Mouse (Mus musculus) forebrain, embryonic 14.5 days (tissue): ENCODE results near the gene Lpar3. TPM values are rescaled to one million over a fixed set of nuclear protein-coding genes. Genes with fewer than 3 reads are reported as not detected.

Source experiments
- ATAC-seq: fragments of 200-750 bp; cut with Nextera tagmentation; 2 replicates; pipeline ENCODE4 v1.8.0; 2017; ENCODE audit warnings: mild to moderate bottlenecking, moderate library complexity
- DNase-seq: peaks from one replicate; pipeline ENCODE4 v3.0.0-alpha.2; 2015; ENCODE audit warnings: low spot score
- H3K27ac ChIP-seq: fragments of 300-500 bp; sonication (generic); 2 replicates; pipeline ENCODE4 v1.5.1; 2014; ENCODE audit warnings: low read depth, mild to moderate bottlenecking, control low read depth, low read length, moderate library complexity
- H3K27me3 ChIP-seq: fragments of 300-500 bp; sonication (generic); replicated peaks from 2 replicates; pipeline ENCODE4 v1.6.1; 2014; ENCODE audit warnings: low read length, control low read depth, mixed read lengths; ENCODE audit not compliant: control insufficient read depth, insufficient read depth
- H3K36me3 ChIP-seq: fragments of 300-500 bp; sonication (generic); 2 replicates; pipeline ENCODE4 v1.6.1; 2014; ENCODE audit warnings: low read length, control low read depth; ENCODE audit not compliant: control insufficient read depth, insufficient read depth
- H3K4me1 ChIP-seq: fragments of 300-500 bp; sonication (generic); 2 replicates; pipeline ENCODE4 v1.6.1; 2014; ENCODE audit warnings: antibody characterized with exemption, low read length, control low read depth; ENCODE audit not compliant: control insufficient read depth, insufficient read depth
- H3K4me2 ChIP-seq: fragments of 300-500 bp; sonication (generic); 2 replicates; pipeline ENCODE4 v1.6.1; 2014; ENCODE audit warnings: mild to moderate bottlenecking, control low read depth, low read length
- H3K4me3 ChIP-seq: fragments of 300-500 bp; sonication (generic); 2 replicates; pipeline ENCODE4 v1.5.1; 2014; ENCODE audit warnings: low read depth, low read length, control low read depth
- H3K9ac ChIP-seq: fragments of 300-500 bp; sonication (generic); 2 replicates; pipeline ENCODE4 v1.6.1; 2014; ENCODE audit warnings: mild to moderate bottlenecking, low read length, control low read depth, moderate library complexity
- H3K9me3 ChIP-seq: fragments of 300-500 bp; sonication (generic); replicated peaks from 2 replicates; pipeline ENCODE4 v1.6.1; 2016; ENCODE audit warnings: low read length, control low read depth, mixed read lengths; ENCODE audit not compliant: control insufficient read depth
- WGBS: fragments of 180-500 bp; shearing (Covaris S2); extraction: QIAGEN DNeasy Blood & Tissue Kit; methylation state at CpG from one replicate; pipeline ENCODE4 v1.1.7; 2014; 5-methylcytosine and 5-hydroxymethylcytosine counted together
- polyA plus RNA-seq: library from polyadenylated mRNA; unstranded; fragments of >200 nt; fragmentation: Nextera tagmentation; extraction: Ambion mirVana; gene quantifications from 2 replicates; pipeline ENCODE4 v1.2.1, GENCODE M21; 2014

Lpar3 gene
- polyA plus RNA-seq, 1 experiment from 2014 or later, result 0.13 TPM

DNA sequence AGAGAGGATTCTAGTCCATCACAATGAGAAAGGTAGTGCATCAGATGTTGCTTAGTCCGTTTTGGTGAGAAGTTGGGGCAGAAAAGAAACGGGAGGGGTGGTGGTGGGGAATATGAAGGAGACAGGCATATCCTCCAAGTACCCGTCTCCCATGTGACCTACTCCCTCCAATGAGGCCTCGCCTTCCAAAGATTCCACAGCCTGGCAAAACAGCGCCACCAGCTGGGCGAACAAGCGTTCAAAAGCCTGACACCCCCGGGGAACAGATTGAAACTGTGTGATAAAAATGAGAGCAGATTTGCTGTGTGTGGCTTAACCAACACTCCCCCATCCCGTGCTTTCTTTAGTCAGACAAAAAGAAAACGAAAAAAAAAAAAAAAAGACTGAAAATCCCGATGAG is 56.7 kb downstream of the Lpar3 start:
- DNase-seq, result no peak
- Histone ChIP-seq H3K9me3 (no peaks in the 10 kb centered on the region), H3K4me1 (no peaks in the 10 kb centered on the region), H3K27ac (no peak overlapping the region), H3K4me3 (no peak overlapping the region), H3K36me3 (no peaks in the 10 kb centered on the region), H3K4me2 (no peak overlapping the region), H3K27me3 (no peaks in the 10 kb centered on the region), H3K9ac (no peak overlapping the region)
- no peak for ATAC-seq
- WGBS, result 82% methylated on average over 11 of the region's 11 CpGs

DNA sequence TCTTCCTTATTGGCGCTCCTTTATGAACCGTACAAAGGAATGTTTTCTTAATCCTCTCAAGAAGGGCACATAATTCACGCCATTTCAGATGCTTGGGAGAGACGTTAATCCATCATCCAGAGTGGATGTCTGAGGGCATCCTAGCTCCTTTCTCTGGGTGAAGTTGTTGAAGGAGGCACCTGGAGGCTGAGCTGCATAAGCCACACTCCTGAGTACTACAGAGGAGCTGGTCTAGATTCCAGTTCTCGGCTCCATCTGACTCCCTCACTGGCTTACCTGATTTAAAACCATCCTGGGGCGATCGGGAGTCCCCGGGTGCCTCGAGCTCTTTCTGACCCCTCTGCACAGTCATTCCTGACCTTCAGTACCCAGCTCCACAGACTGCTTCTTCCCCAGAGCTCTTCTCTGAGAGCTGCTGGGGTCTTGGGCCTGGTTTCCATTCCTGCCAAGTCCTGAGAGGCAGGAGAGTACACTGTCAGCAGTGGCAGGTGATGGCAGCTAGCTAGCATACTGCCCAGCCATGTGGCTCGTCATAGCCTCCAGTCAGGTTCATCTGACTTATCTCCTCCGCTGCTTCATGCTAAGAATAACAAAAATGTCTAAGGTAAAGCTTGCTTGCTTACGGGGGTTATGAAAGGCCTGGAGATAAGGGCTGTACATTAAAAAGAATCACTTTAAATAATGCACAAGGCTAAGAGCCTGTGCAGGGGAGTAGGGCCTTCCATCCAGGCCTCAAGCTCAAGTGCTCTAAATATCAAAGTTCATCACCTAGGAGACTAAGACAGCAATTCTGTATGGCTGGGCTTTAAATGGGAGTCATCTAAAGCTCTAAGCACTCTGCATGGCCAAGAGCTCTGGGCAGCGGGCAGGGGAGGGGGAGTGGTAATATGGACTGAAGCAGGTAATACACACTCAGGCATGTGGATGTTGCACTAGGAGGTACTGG is 57.7 kb downstream of the Lpar3 start:
- whole genome bisulfite sequencing, result 72% methylated on average over 13 of the region's 13 CpGs
- Histone ChIP-seq H3K36me3 (no peaks in the 10 kb centered on the region), H3K27me3 (no peaks in the 10 kb centered on the region), H3K9ac (no peak overlapping the region), H3K4me1 (no peaks in the 10 kb centered on the region), H3K4me2 (no peak overlapping the region), H3K27ac (no peak overlapping the region), H3K4me3 (no peak overlapping the region), H3K9me3 (no peaks in the 10 kb centered on the region)
- ATAC-seq, result no peak
- DNase-seq, result no peak

DNA sequence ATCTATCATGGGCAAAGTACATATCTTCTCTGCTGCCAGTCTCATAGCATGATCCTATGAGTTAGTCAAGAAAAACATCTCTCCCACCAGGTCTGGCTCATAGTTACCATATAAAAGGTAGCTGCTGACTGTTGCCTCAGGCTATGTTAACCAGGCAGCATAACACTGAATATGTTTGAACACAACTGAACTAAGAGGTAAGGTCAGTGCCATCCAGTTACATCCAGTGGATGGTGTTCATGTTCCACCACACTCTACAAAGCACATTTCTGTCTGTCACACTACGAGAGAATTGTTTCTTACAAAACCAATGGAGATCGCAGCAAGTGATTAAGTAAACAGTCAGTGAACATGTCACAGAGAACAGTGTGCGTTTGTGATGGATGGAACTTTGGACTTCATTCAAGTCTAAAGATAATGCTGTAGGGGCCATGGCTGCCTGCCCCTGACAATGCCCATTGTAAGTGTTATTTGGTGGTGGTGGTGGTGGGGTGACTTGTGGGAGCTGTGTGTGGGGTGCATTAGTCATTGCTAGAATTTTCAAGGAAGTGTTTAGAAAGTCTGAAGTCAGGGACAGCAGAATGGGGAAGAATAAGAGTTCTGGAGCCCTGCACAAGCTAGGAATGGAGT is 63.1 kb downstream of the Lpar3 start:
- no peak for ATAC-seq
- no peaks in the 10 kb centered on the region for H3K36me3 ChIP-seq
- no peak overlapping the region for H3K4me3 ChIP-seq
- no peak overlapping the region for H3K9ac ChIP-seq
- no peaks in the 10 kb centered on the region for H3K27me3 ChIP-seq
- H3K9me3 ChIP-seq, result no peaks in the 10 kb centered on the region
- H3K4me1 ChIP-seq, result no peaks in the 10 kb centered on the region
- H3K27ac ChIP-seq, result no peak overlapping the region
- no peak overlapping the region for H3K4me2 ChIP-seq
- WGBS, result 71% methylated on average over 3 of the region's 3 CpGs
- DNase-seq, result no peak

DNA sequence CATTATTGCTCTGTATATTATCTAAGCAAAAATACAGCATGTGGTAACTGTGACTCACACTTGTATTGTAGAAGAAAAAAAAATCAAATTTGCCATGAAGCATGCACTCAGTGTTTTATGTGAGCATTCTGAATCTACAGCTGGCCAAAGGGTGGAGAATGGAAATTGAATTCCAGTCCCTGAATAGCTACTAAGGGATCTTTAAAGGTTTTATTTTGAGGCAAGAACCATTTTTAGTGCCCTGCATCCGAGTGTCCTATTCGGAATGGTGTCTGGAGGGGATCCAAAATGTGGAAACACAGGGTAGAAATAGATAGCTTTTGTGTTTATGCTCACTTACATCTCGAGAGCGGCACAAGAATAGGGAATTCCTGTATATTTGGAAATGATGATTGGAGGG is 65.4 kb downstream of the Lpar3 start:
- Histone ChIP-seq H3K9me3 (no peaks in the 10 kb centered on the region), H3K36me3 (no peaks in the 10 kb centered on the region), H3K27me3 (no peaks in the 10 kb centered on the region), H3K4me3 (no peak overlapping the region), H3K9ac (no peak overlapping the region), H3K4me1 (no peaks in the 10 kb centered on the region), H3K27ac (no peak overlapping the region), H3K4me2 (no peak overlapping the region)
- WGBS, result 78% methylated on average over 4 of the region's 4 CpGs
- no peak for DNase-seq
- no peak for ATAC-seq

DNA sequence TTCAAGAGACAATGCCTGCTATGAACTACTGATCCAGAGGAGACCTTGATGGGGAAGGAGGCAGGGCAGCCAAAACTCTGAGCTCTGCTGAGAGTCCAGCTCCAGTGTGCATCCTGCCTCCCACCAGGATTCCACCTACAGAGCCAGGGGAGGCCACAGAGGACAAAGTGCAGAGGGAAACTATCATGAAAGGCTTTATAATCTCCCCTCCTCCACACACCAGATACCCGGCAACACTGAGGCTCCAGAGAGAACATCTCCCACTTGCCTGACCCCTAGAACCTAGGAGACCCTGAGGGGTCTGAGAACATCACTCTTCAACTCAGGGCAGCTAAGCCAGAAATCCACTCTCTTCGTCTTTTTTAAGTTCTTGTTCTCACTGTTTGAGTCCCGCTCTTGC is 71.2 kb downstream of the Lpar3 start:
- ATAC-seq (no peak), DNase-seq (no peak)
- Histone ChIP-seq H3K4me3 (no peak overlapping the region), H3K27me3 (no peaks in the 10 kb centered on the region), H3K9me3 (no peaks in the 10 kb centered on the region), H3K27ac (no peak overlapping the region), H3K4me2 (no peak overlapping the region), H3K9ac (no peak overlapping the region), H3K4me1 (no peaks in the 10 kb centered on the region), H3K36me3 (no peaks in the 10 kb centered on the region)
- 83% methylated on average over 3 of the region's 3 CpGs for WGBS

DNA sequence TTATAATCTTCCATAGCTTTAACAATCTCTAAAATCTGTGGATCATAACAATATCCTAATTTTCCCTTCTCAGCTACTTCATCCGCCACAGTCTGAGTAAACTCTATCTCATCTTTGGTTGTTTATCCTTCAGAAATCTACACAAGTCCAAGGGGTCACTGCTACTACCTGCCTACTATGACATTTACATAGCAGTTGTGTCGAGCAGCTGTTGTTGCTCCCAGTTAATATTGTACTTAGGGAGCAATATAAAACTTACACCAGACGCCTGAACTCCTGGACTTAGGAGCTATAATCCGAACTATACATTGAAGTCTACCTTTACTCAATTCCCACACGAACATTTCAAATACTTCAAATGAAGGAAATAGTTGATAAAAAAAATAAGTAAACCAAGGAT is 71.8 kb downstream of the Lpar3 start:
- no peak for DNase-seq
- Histone ChIP-seq H3K27ac (no peak overlapping the region), H3K36me3 (no peaks in the 10 kb centered on the region), H3K4me3 (no peak overlapping the region), H3K9me3 (no peaks in the 10 kb centered on the region), H3K4me2 (no peak overlapping the region), H3K4me1 (no peaks in the 10 kb centered on the region), H3K9ac (no peak overlapping the region), H3K27me3 (no peaks in the 10 kb centered on the region)
- no peak for ATAC-seq
- 90% methylated on average over 5 of the region's 5 CpGs for WGBS

DNA sequence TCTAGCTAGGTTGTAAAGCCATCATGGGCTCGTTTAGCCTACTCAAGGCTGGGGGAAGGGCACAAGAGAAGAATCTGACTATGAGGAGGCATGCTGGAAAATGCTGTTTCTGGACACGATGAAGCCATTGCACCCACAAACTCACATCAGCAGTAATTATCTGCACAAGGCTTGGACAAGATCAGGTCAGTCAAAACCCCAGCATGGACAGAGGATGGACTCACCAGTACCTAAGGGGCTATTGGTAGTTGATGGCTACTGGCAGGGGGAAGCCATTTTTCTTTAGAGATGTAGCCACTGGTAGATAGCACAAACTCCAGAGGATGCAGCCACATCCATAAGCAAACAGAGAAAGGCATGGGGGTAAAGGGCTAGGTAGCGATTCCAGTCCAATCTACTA is 81.7 kb downstream of the Lpar3 start:
- Histone ChIP-seq H3K4me2 (no peak overlapping the region), H3K27me3 (no peaks in the 10 kb centered on the region), H3K4me3 (no peak overlapping the region), H3K4me1 (no peaks in the 10 kb centered on the region), H3K9ac (no peak overlapping the region), H3K9me3 (no peaks in the 10 kb centered on the region), H3K27ac (no peak overlapping the region), H3K36me3 (no peaks in the 10 kb centered on the region)
- no peak for ATAC-seq
- WGBS, result 76% methylated on average over 3 of the region's 3 CpGs
- no peak for DNase-seq

DNA sequence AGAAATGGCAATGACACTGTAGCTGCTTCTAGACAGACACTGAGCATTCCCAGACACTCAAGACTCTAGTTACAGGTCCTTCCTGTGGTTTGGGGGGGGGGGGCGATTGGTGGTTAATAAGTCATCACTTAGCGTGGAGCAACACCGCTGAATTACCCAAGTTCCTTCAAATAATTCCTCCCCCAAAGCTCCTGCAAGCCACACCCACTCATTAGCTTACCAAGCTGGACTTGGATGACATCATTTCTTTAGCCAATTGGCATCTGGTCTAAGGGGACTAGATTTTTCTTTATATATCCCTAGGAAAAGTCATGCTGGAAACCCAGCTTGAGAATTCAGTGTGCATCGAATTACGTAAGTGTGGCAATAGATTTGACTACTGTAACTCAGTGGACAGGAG is 82.4 kb downstream of the Lpar3 start:
- Histone ChIP-seq H3K27ac (no peak overlapping the region), H3K4me1 (no peaks in the 10 kb centered on the region), H3K36me3 (no peaks in the 10 kb centered on the region), H3K4me3 (no peak overlapping the region), H3K4me2 (no peak overlapping the region), H3K27me3 (no peaks in the 10 kb centered on the region), H3K9ac (no peak overlapping the region), H3K9me3 (no peaks in the 10 kb centered on the region)
- ATAC-seq, result no peak
- WGBS, result 72% methylated on average over 5 of the region's 5 CpGs
- DNase-seq, result no peak
